Mouse (Mus musculus): Measurements from ENCODE around the gene Nqo2. TPM values are rescaled to one million over a fixed set of nuclear protein-coding genes. Genes with fewer than 3 reads are reported as not detected.

Gene Nqo2
- total RNA-seq, 2 experiments from 2014 or later, result 39.7 to 43.8 TPM

DNA sequence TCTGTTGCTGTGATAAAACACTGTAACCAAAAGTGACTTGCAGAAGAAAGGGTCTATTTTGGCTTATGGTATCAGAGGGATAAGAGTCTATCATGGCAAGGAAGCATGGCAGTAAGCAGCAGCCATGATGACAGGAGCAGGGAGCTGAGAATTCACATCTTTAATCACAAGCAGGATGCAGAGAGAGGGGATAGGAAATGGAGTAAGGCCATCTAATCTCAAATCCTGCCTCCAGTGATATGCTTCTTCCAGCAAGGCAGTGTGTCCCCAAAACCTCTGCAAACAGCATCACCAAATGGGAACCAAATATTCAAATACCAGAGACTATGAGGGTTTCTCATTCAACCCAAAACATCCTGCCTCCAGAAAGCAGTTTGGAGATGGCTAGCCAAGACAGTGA is 2.1 kb downstream of the Nqo2 start:
- no peak for ATAC-seq (replicated peaks; ENCODE audit: poor library complexity, severe bottlenecking)

DNA sequence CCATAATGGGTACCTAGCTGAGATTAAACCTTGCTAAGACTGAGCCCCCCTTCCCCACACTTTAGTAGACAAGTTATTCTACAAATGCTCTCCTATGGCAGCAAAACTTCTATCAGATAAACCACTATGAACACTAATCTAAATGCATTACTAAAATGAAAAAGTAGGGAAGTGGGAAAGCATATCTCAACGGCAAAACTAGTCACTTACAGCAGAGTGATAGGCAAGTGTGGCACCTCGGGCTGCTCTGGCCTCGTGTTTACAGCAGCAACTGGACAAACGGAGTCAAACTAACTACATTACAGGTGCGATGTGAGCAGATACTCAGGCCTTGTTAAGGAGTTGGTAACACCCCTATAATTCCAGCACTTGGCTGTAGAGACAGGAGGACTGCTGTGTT is 25.1 kb downstream of the Nqo2 start:
- no peak for ATAC-seq (replicated peaks; ENCODE audit: poor library complexity, severe bottlenecking)

DNA sequence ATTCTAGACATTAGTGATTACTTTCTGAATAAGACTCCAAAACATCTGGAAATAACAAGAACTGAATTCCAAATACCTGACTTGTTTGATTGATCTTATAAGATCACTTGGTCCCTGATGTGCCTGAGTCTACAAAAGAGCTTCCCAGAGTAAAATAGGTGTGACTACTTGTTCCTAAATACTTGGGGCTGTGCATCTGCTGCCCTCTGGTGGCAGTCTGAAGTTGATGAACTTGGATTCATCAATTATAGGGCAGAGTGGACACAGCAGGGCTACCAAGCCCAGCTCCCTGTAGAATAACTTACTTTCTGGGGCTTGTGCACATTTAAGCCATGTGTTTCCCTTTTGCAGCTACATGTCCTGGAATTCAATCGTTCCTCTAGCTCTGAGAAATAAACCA is 30.7 kb downstream of the Nqo2 start:
- ATAC-seq (replicated peaks; ENCODE audit: poor library complexity, severe bottlenecking), result peak; percentile 90

DNA sequence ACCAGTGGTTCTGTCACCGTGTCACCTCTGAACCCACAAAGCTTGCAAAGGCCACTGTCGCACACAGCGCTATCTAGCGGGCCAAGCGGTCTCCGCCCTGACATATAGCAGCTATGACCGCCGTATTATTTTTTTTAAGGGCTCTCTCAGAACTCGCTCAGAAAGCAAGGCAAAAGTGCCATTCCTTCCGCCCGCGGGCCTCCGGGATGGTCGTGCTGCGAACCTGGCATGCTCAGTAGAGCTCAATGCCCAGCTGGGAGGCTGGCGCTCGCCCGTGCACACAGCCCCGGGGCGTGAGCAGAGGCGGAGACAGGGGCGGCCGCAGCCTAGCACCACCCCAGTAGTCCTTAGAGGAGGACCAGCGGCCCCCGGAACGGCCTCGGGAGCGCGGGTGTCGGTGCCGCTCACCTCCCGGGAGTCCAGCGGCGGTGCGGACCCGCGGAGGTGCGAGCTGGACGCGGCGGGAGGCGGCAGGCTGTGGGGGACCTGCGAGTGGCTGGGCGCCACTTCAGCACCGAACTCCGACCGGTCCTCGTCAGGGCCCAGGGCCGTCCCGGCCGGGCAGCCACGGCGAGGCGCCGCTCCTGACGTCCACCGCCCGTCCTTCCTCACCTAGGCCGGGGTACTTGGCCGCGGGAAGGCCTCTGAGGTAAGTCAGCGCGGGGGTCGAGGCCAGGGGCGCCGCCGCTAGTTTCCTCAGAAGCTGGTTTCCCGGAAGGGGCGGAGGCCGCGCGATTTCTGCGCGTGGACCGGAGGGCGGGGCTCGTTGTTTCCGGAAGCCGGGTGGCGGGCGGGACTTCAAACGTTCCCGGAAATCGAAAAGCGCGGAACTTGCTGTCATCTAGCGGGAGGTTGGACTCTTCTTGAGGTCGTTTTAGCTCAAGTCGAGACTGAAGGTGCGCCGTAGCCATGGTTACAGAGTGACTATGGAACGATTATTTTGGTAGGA is 37.8 kb downstream of the Nqo2 start, which contains the start of the genes Ripk1 and Serpinb6a:
Gene Ripk1 (plus strand): TSS at position 306 of the 949 bp plus-strand sequence.
Gene Serpinb6a (minus strand): TSS at position 737 of the 949 bp plus-strand sequence.
- ATAC-seq (replicated peaks; ENCODE audit: poor library complexity, severe bottlenecking), result peak; percentile 80

DNA sequence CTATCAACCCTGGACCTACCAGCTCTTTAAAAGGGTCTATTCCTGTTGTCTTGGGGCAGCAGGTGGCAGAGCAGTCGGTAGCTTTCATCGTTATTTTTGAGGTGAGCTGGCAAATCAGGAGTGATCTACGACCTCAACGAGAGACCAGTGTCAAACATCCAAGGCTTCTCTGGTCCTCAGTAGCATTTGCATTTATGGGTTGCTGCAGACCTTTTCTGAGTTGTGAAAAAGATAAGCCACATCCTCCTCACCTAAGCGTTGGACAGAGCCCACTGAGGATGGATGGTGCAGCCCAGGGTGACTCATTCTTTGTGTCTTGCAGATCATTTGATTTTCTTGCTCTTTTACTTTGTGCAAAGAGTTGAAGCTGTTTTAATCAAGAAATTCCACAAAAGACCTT is 38.6 kb downstream of the Nqo2 start:
- ATAC-seq (replicated peaks; ENCODE audit: poor library complexity, severe bottlenecking), result peak; percentile 15

DNA sequence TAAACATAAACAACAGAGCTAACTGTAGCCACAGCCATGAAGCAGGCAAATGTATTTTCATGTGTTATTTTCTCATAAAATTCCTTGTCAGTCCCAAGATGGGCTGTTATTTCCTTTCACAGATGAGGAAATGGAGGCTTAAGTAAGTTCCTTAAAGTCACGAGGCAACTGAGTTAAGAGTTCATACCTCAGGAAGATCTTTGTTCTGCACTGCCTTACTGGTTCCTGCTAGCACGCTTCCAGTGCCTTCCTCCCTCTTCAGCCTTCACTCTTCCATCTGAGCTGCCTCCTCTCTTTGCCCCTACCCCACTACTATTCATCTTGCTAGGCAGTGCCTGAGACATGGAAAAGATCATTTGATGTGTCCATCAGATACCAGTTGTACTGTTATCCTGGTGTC is 42.7 kb downstream of the Nqo2 start:
- peak; percentile 43 for ATAC-seq (replicated peaks; ENCODE audit: poor library complexity, severe bottlenecking)

DNA sequence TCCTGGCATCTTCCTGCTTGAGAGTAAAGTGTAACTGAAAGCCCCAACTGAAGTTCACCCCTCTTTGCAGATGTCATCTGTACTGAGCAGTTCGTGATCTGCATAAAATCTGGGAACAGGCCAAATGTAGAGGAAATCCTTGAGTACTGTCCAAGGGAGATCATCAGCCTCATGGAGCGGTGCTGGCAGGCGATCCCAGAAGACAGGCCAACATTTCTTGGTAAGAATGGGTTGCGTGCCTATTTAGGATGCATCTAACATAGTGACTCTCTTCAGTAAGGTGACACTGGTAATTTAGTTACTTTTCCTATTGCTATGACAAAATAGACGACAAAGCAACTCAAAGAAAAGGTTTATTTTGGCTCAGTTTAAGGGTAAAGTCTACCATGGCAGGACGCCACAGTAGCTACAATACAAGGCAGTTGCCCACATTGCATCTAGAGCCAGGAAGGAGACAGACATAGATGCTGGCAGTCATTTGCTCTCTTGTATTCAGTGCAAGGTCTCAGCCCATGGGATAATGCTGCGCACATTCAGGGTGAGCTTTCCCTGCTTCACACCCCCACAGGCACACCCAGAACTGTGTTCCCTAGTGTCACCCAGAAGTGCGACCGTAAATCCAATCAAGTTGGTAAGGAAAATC is 52.6 kb downstream of the Nqo2 start:
- ATAC-seq (replicated peaks; ENCODE audit: poor library complexity, severe bottlenecking), result no peak

DNA sequence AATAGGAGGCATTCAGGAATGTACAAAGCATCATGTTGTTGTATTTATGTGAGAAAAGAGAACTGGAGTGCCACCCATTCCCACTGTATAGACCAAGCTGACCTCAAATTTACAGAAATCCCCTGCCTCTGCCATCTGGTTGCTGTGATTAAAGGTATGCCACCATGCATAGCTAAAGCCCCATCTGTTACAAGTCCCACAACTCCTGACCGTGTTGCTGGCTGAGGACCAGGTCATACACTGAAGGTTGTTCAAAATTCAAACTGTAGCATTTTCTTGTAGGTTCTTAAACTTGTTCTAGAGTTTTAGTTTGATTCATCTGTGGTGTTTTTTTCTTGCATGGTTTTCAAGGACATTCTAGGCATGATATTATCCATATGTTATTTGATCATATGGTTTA is 54.0 kb downstream of the Nqo2 start:
- ATAC-seq (replicated peaks; ENCODE audit: poor library complexity, severe bottlenecking), result no peak

DNA sequence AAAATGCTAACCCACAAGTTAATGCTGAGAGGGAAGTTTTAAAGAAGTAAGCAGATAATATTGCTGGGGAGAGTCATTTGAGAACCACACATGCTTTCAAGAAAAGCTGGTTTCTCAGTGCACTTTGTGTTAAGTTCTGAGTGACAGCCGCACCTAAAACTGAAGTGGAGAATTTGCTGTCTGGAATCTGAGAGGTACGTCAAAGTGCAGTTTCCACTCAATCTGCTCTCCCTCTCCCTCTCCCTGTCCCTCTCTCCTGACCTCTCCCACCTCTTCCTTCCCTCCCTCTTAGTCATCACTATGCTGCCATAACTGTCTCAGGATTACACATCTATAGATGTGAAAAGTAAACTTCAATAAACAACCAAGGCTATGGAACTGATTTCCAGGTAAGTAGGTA is 57.5 kb downstream of the Nqo2 start:
- ATAC-seq (replicated peaks; ENCODE audit: poor library complexity, severe bottlenecking), result no peak

DNA sequence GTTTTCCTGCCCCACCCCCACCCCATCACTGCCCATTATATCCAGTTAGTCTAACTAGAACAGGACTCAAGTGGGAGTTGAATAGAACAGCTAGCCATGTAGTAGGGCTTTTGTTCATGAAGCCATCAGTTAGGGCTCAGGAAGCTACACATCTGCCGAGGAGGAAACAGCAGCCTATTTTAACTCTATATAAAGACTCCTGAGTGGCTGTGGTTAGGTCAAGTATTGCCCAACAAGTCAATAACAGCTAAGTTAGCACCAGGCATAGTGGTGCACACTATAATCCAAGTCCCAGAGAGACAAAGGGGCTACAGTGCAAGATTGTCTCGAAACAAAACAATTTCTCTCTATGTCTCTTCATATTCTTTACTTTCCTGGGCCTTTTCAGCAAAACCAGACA is 67.6 kb downstream of the Nqo2 start:
- ATAC-seq (replicated peaks; ENCODE audit: poor library complexity, severe bottlenecking), result peak; percentile 89

DNA sequence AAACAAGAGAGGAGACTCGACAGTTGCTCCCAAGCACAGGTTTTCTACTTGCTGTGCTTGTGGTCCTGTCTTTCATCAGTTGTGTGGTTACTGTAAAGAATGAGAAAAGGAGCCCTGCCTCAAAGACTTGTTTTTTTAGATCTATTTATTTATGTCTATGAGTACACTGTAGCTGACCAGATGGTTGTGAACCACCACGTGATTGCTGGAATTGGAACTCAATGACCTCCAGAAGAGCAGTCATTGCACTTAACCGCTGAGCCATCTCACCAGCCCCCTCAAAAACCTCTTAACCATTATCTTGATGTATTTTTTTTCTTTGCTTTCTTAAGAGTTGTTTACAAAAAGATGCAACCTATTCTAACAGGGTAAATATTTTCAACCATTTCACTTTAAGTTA is 70.9 kb downstream of the Nqo2 start:
- no peak for ATAC-seq (replicated peaks; ENCODE audit: poor library complexity, severe bottlenecking)

DNA sequence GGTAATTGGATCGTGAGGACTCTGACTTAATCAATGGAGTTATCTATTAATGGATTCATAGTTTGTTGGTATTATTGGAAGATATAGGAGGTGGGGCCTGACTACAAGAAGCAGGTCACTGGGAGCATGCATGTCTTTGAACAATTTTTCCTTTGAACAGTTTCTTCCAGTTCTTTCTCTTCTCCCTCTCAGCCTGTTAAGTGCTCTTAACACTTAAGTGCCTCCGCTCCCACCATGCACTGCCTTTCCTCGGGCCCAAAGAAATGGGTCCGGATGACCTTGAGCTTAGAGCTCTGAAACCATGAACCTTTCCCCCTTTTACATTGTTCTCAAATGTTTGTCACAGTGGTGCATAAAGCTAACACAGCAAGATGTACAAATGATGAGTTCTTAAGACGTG is 72.2 kb downstream of the Nqo2 start:
- no peak for ATAC-seq (replicated peaks; ENCODE audit: poor library complexity, severe bottlenecking)

DNA sequence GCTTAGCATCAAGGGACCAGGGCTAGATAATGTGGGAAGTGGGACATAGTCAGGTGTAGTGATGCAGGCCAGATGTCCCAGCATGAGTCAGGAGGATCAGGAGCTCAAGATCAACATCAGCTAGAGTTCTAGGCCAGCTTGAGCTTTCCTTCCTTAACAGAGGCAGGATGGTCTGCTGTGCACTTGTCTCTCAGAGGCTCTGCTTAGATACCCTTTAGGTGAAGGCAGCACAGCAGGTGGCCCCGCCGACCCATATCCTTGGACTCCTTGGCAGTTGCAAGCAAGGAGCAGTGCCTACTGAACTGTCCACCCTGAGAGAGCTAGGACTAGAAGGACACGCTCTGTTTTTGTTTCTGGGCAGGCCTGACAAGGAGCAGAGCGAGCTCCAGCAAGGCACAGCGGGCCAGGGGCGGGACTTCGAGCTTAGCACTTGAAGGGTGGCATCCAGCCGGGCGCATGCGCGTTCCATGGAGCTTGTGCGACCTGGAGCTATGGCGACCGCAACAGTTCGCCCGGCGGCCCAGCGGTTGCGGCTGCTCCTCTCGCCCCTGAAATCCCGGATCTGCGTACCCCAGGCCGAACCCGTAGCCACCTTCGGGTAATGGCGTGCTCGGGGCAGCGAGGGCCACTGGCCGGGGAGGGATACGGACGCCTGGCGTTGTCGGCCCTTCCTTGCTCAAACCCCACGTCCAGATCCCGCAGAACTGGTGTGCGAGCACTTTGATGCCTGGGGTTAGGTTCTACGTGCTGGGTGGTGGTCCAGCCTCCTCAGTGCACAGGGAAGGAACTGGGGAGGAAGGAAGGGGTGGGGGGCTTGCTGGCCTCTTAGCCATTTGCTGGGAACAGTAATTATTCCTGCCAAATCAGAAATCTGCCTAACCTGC is 72.9 kb downstream of the Nqo2 start, which contains the start of gene Bphl:
Gene Bphl (plus strand): TSS at position 426 of the 884 bp plus-strand sequence.
- peak; percentile 88 for ATAC-seq (replicated peaks; ENCODE audit: poor library complexity, severe bottlenecking)

DNA sequence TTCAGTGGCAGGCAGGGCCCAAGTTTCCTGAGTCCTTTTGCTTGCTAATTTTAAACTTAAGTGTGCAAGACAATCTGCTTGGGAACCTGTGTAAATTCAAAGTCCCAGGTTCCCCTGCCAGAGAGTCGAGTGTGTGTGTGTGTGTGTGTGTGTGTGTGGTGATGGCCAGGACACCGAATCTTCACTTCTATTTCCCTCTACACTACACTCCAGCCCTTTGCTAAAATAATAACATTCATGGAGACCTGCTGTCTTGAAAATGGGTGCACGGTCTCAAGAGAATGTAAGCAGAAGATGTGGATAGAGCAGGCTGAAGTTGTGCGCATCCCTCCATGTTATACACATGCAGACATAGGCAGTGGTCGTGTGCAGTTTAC is 73.6 kb downstream of the Nqo2 start:
- ATAC-seq (replicated peaks; ENCODE audit: poor library complexity, severe bottlenecking), result 0 out of 2 replicates have a peak, but pooled peaks have one; percentile 5

Other genes starting within 250 kb of the Nqo2 start
- gene Serpinb6e, start 121.3 kb upstream of the Nqo2 start, total RNA-seq (2014; fragmentation: Nextera tagmentation), result not detected in 2 replicates
- gene Serpinb6e, start 121.3 kb upstream of the Nqo2 start, total RNA-seq (2017), result not detected in 2 replicates
- not detected in 2 replicates for gene Serpinb6c, start 59.0 kb upstream of the Nqo2 start, total RNA-seq (2014; fragmentation: Nextera tagmentation)
- not detected in 2 replicates for gene Serpinb6c, start 59.0 kb upstream of the Nqo2 start, total RNA-seq (2017)
- 37.3 and 42.8 TPM in 2 replicates for gene Ripk1, start 37.7 kb downstream of the Nqo2 start, total RNA-seq (2014; fragmentation: Nextera tagmentation)
- 52.7 and 67.2 TPM in 2 replicates for gene Ripk1, start 37.7 kb downstream of the Nqo2 start, total RNA-seq (2017)
- 6.7 and 24.5 TPM in 2 replicates for gene Serpinb6a, start 38.1 kb downstream of the Nqo2 start, total RNA-seq (2014; fragmentation: Nextera tagmentation)
- 8.6 and 8.7 TPM in 2 replicates for gene Serpinb6a, start 38.1 kb downstream of the Nqo2 start, total RNA-seq (2017)
- gene Bphl, start 72.9 kb downstream of the Nqo2 start, total RNA-seq (2014; fragmentation: Nextera tagmentation), result 88.3 and 115 TPM in 2 replicates
- 39.5 and 45.5 TPM in 2 replicates for gene Bphl, start 72.9 kb downstream of the Nqo2 start, total RNA-seq (2017)
- 2.3 and 3.4 TPM in 2 replicates for gene Tubb2a, start 113.3 kb downstream of the Nqo2 start, total RNA-seq (2014; fragmentation: Nextera tagmentation)
- gene Tubb2a, start 113.3 kb downstream of the Nqo2 start, total RNA-seq (2017), result 7.0 and 8.5 TPM in 2 replicates
- gene Tubb2b, start 165.8 kb downstream of the Nqo2 start, total RNA-seq (2014; fragmentation: Nextera tagmentation), result not detected in 2 replicates
- not detected in 2 replicates for gene Tubb2b, start 165.8 kb downstream of the Nqo2 start, total RNA-seq (2017)
- 50.2 and 81.2 TPM in 2 replicates for gene Psmg4, start 198.3 kb downstream of the Nqo2 start, total RNA-seq (2014; fragmentation: Nextera tagmentation)
- gene Psmg4, start 198.3 kb downstream of the Nqo2 start, total RNA-seq (2017), result 181 and 240 TPM in 2 replicates

Data from granulocyte monocyte progenitor cell, adult 5-6 weeks (primary cell).